Mouse (Mus musculus) brain, embryonic 18.5 days (tissue): Measurements from ENCODE around the gene Ntn5.

ENCODE experiments used
- DNase-seq: peaks from one replicate; pipeline ENCODE4 v3.0.0-alpha.2; 2012; ENCODE audit warnings: low read depth, low spot score

The Ntn5 gene

DNA sequence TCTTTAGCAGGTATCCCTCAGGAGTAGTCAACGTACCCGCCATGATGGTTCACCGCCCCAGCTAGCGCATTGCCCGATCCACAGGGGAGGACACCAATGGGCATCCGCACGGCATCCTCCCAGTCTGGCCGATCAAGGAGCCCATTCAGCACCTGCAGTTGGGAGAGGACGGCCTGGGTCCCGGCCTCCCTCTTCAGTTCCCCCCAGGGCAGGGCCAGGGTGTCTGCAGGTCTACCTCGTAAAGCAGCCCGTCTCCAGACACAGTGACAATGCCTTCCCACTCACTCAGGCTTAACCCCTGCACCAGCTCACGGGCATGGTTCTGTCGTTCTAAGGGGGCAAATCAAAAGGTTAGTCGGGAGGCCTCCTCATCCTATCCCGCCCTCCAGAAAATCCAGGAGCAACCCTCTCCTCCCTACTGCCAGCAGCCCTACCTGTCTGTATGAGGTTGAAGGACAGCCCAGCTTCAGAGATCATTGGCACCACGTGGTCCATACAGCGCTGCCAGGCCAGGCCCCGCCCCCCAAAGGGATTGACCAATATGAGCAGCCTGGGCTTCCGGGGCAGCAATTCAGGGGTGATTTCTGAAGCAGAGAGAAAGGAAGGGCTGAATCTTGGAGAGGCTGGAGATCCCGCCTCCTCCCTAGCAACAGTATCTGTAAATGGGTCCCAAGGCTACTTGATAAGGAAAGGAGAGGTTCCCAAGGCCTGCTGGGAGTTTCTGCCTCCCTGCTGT is 28.4 kb downstream of the Ntn5 start:
- DNase-seq = no peak

DNA sequence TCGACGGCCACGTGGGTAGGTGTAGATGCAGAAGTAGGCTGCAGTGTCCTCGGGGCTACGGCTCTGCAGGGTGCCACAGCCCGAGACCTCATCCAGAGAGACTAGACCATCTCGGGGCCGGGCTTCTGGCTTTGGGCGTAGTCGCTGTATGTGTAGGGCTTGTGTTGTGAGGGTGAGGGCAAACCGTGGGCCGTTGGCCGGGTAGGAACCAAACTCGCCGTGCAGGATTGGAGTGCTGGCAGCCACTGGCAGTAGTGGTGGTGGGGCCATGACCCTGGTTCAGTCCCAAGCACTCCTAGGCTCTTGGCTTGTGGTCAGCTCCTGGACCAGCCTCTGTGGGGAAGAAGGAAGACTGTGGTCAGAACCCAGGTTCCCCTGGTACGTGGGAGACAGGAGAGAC is 29.6 kb downstream of the Ntn5 start:
- DNase-seq = no peak

DNA sequence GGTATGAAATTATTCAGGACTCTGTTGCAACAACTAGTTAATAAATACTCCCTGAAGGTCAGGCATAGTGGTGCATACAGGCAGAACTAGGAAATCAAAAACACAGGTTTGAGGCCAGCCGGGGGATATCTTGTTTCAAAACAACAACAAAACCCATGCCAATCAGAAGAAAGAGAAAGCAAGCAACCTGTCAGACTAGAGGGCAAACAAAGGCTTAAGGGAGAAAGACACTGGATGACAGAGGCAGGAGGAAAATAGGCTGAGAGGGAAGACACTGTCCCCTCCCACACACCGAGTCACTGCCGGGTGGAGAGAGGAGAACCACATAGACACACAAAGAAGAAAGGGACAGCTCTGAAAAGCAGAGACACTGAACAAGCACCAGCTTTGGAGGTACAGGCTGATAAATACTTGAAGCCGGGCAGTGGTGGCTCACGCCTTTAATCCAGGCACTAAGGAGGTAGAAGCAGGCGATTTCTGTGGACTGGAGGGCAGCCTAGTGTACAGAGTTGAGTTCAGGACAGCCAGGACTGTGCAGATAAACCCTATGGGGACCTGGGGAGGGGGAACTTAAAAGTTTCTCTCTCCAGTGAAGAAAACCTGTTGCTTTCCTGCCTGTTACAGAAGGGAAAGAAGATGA is 30.2 kb downstream of the Ntn5 start:
- no peak for DNase-seq

DNA sequence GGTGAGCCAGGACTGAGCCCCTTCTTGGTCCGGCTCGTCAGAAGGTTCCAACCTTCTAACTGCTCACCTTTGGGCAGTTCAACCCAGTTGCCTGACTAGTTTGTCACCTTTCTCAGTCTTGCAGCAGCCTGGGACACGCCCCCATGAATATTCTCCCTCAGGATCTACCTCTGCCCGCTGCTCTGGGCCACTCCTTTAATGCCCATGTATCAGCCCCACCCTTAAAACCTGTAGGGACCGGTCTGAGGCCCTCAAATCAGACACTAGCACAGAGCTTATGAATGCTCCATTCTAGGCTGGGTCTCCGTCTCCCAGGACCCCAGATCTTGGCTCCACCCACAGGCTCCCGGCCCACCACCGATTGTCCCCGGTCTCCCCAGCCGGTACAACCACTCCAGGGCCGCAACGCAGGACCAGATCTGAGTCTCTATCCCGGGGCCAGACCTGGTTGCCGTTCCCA is 30.8 kb downstream of the Ntn5 start:
- no peak for DNase-seq

DNA sequence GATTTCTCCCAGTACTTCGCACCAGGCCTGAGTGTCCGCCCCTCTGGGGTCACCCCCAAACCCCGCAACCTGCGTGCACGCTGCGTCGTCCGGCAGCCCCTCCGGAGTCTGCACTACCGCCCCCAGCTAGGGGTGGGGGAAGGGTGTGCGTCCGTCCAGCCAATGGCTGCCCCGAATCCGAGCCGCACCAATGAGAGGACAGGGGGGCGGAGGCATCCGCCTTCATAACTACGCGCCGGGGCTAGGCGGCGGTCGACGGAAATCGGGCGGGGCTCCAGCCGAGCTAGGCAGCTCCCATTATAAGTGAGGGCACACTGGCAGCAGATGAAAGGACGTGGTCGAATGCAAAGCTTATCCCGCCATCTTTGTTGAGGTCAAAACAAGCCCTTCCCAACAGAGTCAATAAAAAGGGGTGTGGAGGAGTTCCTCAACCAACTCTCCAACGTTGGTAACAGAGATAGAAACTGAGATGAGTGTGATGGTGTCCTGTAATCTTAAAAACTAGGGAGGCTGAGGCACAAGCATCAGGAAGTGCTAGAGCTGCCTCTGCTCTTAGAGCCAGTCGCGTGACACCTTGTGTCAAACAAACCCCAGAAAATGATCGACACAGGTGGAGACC is 31.4 kb downstream of the Ntn5 start, which contains the start of gene Rpl18:
Gene Rpl18 (plus strand): TSS at position 368 of the 619 bp plus-strand sequence.
- peak; percentile 95 for DNase-seq

DNA sequence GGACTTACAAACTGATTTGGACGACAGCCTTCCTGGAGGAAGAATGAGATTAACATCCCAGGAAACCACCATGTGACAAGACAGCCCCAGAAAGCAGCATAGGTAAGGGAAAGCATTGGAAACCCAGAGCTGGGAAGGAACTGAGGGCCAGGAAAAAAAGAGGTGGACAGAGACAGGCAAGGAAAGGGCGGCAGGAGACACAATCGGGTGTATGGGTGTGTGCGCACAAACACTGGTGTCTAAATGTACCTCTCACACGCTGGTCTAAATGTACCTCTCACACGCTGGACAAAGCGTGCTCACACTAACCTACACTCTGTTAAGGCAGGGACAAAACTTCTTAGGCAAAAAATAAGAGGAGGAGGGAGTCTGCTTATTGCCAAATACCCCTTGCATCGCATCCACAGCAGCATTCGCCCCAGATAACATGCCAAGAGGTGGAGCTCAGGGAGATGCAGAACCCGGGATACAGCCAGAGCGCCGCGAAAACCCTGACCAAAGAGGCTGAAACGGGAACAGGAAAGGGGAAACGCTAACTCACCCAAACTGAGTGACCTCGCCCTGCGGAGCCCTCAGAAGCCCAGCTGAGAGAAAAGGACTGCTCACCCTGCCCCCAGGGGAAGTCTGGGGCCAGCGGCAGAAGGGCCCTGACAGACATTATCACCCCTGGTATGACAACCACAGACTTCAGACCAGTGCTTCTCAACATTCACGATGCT is 32.1 kb downstream of the Ntn5 start:
- DNase-seq = no peak

DNA sequence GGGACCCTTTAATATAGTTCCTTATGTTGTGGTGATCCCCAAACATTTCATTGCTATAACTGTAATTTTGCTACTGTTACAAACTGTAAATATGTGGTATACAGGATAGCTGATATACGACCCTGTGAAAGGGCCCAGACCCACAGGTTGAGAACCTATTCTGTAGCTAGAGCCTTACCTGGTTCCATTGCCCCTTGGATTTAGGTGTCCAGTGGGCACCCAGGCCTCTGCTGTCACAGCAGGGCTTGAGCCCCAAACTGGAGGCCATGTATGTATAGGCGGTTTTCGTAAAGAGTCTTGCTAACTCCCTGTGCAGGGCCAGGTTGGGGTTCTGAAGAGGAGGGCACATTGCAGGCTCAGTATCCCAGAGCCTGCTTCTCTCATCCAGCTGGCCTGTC is 32.6 kb downstream of the Ntn5 start:
- no peak for DNase-seq

DNA sequence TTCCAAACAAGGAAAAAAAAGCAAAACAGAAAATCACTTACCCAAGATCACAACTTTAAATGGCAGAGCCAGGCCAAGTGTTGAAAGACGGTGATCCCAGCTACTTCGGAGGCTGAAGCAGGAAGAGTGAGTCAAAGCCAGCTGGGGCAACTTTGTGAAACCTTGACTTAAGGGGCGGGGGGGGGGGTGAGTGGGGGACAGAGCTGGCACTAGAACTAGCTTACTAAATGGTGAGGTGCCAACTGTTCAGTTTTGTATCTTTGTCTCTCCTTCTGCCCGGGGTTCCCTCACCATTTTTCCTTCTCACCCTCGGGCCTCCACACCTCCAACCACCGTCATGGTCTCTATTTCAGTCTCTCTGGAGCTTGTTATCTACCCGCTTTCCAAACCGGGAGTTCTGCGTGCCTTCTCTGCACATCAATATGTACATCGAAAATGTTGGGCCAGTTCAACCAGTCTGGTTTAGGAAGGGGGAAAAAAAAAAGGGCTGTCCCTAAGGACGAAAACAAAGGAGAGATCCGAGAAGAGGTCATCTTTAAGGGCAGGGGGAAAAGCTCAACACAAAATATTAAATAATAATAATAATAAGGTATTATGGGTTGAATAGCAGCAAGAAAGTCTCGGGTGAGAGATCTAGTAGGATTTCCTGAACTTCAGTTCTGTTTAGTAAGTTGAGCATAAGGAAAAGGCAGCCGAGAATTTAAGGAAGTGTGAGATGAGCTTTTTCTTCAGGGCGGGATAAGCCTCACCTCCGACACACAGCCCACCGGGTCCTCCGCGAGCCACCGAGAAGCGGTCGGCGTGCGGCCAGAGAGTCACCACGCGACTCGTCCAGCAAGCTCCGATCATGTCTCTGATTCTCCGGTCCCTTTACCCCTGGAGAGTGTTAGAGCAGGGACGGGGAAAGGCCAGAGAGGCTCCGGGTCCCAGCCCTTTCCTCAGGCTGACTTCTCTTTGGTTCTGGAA is 33.4 kb downstream of the Ntn5 start:
- DNase-seq = no peak

DNA sequence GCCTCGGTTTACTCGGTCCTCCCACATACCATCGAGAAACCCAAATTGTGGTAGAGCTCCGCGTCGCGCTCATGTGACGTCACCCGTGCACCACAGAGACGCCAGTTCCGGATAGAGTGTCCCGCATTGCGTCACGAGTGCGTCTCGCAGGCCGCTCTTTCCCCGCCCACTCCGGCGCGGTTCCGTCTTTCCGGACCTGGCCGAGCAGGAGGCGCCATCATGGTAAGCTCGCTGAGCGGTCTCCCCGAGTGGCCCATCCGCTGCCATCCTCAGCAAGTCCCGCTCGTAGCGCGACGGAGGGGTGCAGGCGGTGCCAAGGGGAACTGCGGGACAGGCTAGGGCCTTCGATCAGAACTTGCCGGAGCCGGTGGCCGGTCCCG is 34.1 kb downstream of the Ntn5 start, which contains the start of gene Sphk2:
Gene Sphk2 (minus strand): TSS at position 85 of the 380 bp plus-strand sequence.
- peak; percentile 92 for DNase-seq

DNA sequence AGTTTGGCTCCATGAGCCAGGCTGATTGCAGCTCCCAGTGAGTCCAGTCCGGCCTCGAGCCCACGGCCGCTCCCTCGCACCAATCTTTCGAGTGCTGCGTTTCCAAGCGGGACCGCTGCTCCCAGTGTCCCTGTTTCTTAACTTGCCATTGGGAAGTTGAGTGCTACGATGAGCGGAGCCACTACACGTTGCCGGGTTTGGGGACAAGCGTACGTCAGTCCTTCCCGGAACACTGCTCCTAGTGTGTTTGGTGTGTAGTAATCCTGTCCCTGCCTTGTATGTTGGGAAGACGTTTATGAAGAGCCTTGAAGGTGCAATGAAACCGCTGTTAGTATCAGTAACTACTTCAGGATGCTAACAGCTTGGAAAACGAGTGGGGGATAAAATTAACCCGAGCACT is 34.5 kb downstream of the Ntn5 start:
- DNase-seq = no peak

DNA sequence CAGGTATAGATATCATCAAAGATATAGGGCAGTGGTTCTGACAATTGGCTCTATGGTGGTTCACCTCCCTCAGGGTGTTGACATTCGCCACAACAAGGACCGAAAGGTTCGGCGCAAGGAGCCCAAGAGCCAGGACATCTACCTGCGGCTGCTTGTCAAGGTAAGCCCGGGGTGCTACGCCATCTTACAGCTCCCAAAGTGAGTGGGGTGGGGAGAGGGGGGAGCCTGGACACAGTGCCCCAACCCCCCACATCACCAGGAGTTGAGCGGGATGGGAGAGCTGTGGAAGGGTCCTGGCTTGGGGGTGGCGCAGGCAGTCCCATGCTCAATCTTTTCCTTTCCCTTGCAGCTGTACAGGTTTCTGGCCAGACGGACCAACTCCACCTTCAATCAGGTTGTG is 35.4 kb downstream of the Ntn5 start:
- DNase-seq = no peak

DNA sequence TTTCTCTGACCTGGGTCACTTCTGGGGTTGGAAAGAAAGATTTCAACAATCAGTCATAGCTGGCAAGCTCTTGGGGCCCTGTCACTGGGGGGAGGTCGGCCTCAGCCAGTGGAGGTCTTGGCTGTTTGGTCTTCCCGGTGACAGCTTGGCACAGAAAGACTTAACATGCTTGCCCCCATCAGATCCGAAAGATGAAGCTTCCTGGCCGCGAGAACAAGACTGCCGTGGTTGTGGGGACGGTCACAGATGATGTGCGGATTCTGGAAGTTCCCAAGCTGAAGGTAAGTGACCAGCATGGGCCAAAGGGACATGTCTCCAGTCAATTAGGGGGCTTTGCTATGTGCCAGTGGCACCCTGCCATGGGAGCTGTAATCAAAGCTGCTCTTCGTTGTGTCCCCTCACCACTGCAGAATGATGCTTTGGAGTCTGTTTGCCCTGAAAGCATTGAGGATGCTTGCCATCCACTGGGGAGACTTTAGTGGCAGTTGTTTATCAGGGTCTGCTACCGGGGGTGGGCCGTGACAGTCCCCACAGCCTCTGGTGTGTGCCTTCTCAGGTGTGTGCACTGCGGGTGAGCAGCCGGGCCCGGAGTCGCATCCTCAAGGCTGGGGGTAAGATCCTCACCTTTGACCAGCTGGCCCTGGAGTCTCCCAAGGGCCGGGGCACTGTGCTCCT is 36.1 kb downstream of the Ntn5 start:
- DNase-seq = no peak

DNA sequence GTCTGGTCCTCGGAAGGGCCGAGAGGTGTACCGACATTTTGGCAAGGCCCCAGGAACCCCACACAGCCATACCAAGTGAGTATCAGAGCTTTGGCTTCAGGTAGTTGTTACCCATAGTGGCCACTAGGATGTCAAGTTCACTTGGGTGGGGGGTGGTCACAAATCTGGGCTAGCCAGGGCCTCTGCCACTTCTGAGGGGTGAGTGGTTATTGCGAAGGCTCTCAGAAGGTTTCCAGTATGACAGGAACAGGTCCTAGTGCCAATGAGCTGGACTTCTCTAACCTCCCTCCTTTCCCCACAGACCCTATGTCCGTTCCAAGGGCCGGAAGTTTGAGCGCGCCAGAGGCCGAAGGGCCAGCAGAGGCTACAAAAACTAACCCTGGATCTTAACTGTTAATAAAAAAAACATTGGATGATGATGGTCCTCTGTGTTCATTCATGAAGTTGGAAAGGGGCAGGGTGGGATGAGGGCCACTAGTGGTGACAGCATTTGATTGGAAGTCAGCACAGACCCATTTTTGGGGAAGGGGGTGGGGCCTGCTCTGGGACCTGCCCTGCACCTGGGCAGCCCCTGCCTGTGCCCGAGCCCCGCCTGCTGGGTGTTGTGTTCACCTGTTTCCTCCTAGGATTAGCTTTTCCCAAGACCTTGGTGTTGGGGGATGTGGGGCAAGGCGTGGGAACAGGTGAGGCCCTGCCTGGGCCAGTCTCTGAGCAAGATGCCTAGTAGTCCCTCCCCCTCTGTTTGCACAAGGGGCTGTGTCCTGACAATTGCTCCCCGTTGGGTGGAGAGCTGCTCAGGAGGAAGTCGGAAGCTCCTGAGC is 36.8 kb downstream of the Ntn5 start, which contains the start of gene Fam83e:
Gene Fam83e (plus strand): TSS at position 800 of the 821 bp plus-strand sequence.
- no peak for DNase-seq

DNA sequence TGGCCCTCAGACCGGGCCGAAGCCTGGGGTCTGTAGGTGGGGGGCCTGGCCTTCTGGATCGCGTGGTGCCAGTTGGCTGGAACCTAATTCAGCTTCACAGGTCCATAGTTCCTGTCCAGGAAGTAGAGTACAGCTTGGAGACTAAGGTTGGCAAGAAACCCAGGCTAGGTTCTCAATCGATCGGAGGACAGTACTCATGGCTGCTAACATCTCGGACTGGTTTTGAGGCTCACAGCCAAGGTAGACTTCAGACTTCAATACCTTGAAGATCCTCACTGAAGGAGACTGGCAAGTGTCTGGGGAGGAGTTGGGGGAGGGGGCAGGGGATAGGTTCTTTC is 37.4 kb downstream of the Ntn5 start:
- no peak for DNase-seq

DNA sequence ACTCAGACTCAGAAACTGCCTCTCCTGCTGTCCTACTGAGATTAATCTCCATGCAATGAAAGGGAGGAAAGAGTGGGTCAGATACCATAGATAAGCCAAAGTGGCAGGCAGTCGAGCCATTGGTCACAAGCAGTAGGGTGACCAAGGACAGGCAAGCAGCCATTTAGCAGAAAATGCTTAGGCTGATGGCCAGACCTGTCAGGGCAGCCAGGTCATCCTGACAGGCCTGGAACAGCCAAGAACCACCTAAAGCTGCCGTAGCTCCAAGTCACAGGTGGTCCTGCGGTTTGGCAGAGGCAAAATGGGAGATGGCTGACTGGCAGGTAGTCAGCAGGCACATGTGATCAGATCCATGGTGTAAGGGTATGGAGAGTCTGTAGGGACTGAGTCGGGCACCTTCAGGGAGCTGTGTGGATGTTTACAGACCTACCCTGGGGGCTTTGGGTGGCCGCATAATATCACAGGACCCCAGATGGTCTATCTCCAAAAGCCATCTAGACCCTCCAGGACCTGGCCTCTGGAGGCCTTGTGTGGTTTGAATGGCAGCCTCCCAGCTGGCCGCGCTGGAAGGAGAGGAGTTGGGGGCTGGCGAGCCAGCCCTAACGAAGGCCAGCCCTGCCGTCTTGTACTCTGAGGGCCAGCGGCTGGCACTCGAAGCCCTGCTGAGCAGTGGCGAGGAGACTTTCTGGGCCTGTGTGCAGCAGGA is 38.0 kb downstream of the Ntn5 start:
- DNase-seq = no peak

DNA sequence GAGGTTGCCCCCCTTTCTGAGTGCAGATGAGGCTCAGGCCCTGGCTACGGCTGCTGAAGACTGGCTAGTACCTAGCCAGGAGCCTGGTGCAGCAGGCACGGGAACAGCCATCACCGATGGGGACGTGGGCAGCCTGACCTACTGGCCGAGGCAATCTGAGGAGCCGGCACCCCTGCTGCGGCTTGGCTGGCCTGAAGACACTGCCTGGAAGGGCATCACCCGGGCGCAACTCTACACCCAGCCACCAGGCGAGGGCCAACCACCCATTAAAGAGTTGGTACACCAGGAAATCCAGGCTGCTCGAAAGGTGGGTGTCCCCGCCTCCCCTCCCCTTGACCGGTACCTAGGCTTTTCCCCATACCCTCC is 38.5 kb downstream of the Ntn5 start:
- DNase-seq = no peak

DNA sequence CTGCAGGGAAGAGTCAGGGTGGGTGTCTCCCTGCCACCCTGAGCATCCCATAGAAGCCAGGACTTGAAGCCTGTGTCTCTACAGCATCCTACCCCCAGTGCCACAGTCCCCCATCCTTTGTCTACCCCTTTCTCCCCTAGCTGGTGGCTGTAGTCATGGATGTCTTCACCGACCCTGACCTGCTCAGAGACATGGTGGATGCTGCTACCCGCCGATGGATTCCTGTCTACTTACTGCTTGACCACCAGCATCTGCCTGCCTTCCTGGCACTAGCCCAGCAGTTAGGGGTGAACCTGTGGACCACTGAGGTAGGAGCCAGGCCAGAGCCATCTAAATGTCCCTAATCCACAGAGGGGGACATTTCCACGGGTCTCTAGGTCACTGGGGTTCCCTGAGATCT is 39.5 kb downstream of the Ntn5 start:
- DNase-seq = no peak

DNA sequence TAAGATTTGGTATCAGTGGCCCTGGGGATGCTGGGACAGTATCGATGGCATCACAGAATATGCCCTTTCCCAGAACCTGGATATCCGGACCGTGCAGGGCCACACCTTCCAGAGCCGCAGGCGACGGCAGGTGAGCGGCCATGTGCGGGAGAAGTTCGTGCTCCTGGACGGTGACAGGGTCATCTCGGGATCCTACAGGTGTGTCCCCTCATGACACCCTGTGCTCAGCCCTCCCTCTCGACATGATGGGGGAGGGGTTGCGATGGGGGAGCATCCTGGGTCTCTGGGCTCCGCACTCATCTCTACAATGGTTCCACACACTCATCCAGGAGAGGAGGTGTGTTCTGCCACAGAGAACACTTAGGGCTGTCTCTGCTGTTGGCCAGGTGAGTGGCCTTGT is 40.0 kb downstream of the Ntn5 start:
- DNase-seq = no peak

DNA sequence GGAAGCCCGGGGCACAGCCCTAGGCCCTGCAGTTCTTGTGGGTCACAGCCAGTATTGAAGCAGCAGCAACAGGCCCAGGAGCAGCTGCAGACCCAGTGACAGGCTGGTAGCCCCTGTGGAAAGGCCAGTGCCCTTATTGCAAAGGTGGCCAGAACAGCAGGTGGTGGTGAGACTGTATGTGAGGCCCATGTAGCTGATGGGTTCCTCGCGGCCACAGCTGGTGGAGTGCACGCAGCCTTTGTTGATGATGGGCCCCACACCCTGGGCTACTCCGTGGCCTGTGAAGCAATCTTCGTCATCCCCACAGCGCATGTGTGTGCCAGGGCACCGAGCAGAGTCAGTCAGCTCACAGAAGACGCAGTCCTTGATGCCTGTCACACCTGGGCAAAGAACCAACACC is 41.3 kb downstream of the Ntn5 start:
- DNase-seq = no peak
